Mouse (Mus musculus): Measurements from ENCODE around the gene Cyp2ab1. TPM values are rescaled to one million over a fixed set of nuclear protein-coding genes. Genes with fewer than 3 reads are reported as not detected.

The Cyp2ab1 gene
- polyA plus RNA-seq, 1 experiment from 2014 or later = not detected

Other genes starting within 250 kb of the Cyp2ab1 start
- 9.8 and 10.9 TPM in 2 replicates for gene Klhl24, start 227.9 kb downstream of the Cyp2ab1 start, polyA plus RNA-seq (2014; fragmentation: Nextera tagmentation; extraction: Ambion mirVana)
- gene Yeats2, start 184.3 kb downstream of the Cyp2ab1 start, polyA plus RNA-seq (2014; fragmentation: Nextera tagmentation; extraction: Ambion mirVana) = 26.3 and 26.8 TPM in 2 replicates
- gene Map6d1, start 84.0 kb downstream of the Cyp2ab1 start, polyA plus RNA-seq (2014; fragmentation: Nextera tagmentation; extraction: Ambion mirVana) = 0.27 and 0.31 TPM in 2 replicates
- 87.6 and 89.4 TPM in 2 replicates for gene Parl, start 23.0 kb downstream of the Cyp2ab1 start, polyA plus RNA-seq (2014; fragmentation: Nextera tagmentation; extraction: Ambion mirVana)
- 43.6 and 48.2 TPM in 2 replicates for gene Abcc5, start 101.0 kb upstream of the Cyp2ab1 start, polyA plus RNA-seq (2014; fragmentation: Nextera tagmentation; extraction: Ambion mirVana)
- 125 and 132 TPM in 2 replicates for gene Eif2b5, start 173.4 kb upstream of the Cyp2ab1 start, polyA plus RNA-seq (2014; fragmentation: Nextera tagmentation; extraction: Ambion mirVana)
- 18.9 and 20.3 TPM in 2 replicates for gene Dvl3, start 191.6 kb upstream of the Cyp2ab1 start, polyA plus RNA-seq (2014; fragmentation: Nextera tagmentation; extraction: Ambion mirVana)
- gene Ap2m1, start 210.1 kb upstream of the Cyp2ab1 start, polyA plus RNA-seq (2014; fragmentation: Nextera tagmentation; extraction: Ambion mirVana) = 519 and 569 TPM in 2 replicates
- 49.2 and 50.9 TPM in 2 replicates for gene Abcf3, start 223.2 kb upstream of the Cyp2ab1 start, polyA plus RNA-seq (2014; fragmentation: Nextera tagmentation; extraction: Ambion mirVana)